8 mouse cellular contexts compared by ENCODE assay signal in the genomic region with DNA sequence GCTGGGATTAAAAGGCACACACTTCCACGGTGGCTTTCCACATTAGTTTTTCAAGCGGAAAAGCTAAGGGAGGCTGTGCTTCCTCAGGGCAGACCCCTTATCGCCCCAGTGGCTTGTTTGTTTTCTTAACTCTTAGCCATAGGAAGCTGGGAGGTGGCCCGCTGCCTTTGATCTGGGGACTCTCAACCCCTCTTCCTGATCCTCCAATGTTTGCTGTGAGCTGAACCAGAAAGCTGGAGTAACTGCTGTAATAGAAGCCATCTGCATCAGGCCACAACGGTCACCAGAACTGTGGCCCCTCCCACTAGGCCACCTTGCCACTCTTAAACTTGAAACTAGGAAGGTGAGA. TPM values are rescaled to one million over a fixed set of nuclear protein-coding genes. Genes with fewer than 3 reads are reported as not detected.
DNase-seq lines count a peak whose midpoint lies in the region; ATAC-seq and TF ChIP-seq lines count a peak whose summit lies in the region.

A gene (plus strand): TSS at position 182 of the 349 bp plus-strand sequence.

- peak within 1 kb of the TSS; percentile 54 for H3K9ac ChIP-seq in lung, embryonic 15.5 days
- peak within 1 kb of the TSS; percentile 67 for H3K9ac ChIP-seq in intestine, postnatal 0 days (ENCODE audit: low read depth, low read length)
- H3K9ac ChIP-seq in neural tube, embryonic 14.5 days (replicated peaks; ENCODE audit: low read depth, low read length): no peak within 1 kb of the TSS

- peaks cover 36% of the 10 kb centered on the region for H3K4me1 ChIP-seq in lung, embryonic 15.5 days
- H3K4me1 ChIP-seq in intestine, postnatal 0 days (replicated peaks; ENCODE audit: control insufficient read depth, insufficient read depth, low read length): no peaks in the 10 kb centered on the region
- H3K4me1 ChIP-seq in neural tube, embryonic 14.5 days (ENCODE audit: control insufficient read depth, insufficient read depth, low read length): no peaks in the 10 kb centered on the region

- peak within 1 kb of the TSS; percentile 95 for H3K27ac ChIP-seq in lung, embryonic 15.5 days
- H3K27ac ChIP-seq in intestine, postnatal 0 days (ENCODE audit: low read depth, low read length): peak within 1 kb of the TSS; percentile 95
- H3K27ac ChIP-seq in neural tube, embryonic 14.5 days (ENCODE audit: low read depth, low read length): no peak within 1 kb of the TSS

- DNase-seq in adrenal gland, postnatal 14 days: no peak
- DNase-seq in adrenal gland, adult 18-20 months (ENCODE audit: low spot score in 2 of 2): no peak
- no peak for DNase-seq in lung, postnatal 4 days
- DNase-seq in right cerebral cortex, postnatal 14 days: no peak
- DNase-seq in layer of hippocampus, adult 18-20 months (ENCODE audit: low spot score in 2 of 2): no peak

- H3K4me3 ChIP-seq in lung, embryonic 15.5 days: peak within 1 kb of the TSS; percentile 46
- H3K4me3 ChIP-seq in intestine, postnatal 0 days (ENCODE audit: low read depth, low read length): peak within 1 kb of the TSS; percentile 64
- H3K4me3 ChIP-seq in neural tube, embryonic 14.5 days (ENCODE audit: low read depth, low read length): no peak within 1 kb of the TSS

- peaks cover 40% of the 10 kb centered on the region for H3K27me3 ChIP-seq in lung, embryonic 15.5 days
- H3K27me3 ChIP-seq in intestine, postnatal 0 days (replicated peaks; ENCODE audit: control insufficient read depth, insufficient read depth, low read length): no peaks in the 10 kb centered on the region
- peaks cover 7% of the 10 kb centered on the region; the same call in 1 of the 2 replicates for H3K27me3 ChIP-seq in neural tube, embryonic 14.5 days (ENCODE audit: control insufficient read depth, insufficient read depth, low read length)

- peak within 1 kb of the TSS; percentile 53 for H3K4me2 ChIP-seq in lung, embryonic 15.5 days
- peak within 1 kb of the TSS; percentile 66 for H3K4me2 ChIP-seq in intestine, postnatal 0 days (replicated peaks; ENCODE audit: low read depth)
- H3K4me2 ChIP-seq in neural tube, embryonic 14.5 days (ENCODE audit: low read depth, low read length): peak within 1 kb of the TSS; percentile 3; the same call in 1 of the 2 replicates

- H3K9me3 ChIP-seq in lung, embryonic 15.5 days: no peaks in the 10 kb centered on the region
- H3K9me3 ChIP-seq in intestine, postnatal 0 days (ENCODE audit: control insufficient read depth): no peaks in the 10 kb centered on the region
- no peaks in the 10 kb centered on the region for H3K9me3 ChIP-seq in neural tube, embryonic 14.5 days (ENCODE audit: control insufficient read depth, low read length)

- no peak for TF ChIP-seq CTCF in intestine, postnatal 0 days (IDR thresholded peaks at IDR 0.05; ENCODE audit: low read depth)

- WGBS in lung, embryonic 15.5 days: 2% methylated on average over 5 of the region's 5 CpGs
- WGBS in intestine, postnatal 0 days: 6% methylated on average over 5 of the region's 5 CpGs
- WGBS in neural tube, embryonic 14.5 days: 20% methylated on average over 5 of the region's 5 CpGs

- H3K36me3 ChIP-seq in lung, embryonic 15.5 days: peaks cover 6% of the 10 kb centered on the region
- H3K36me3 ChIP-seq in intestine, postnatal 0 days (ENCODE audit: control insufficient read depth, insufficient read depth): peaks cover 7% of the 10 kb centered on the region; the same call in 1 of the 2 replicates
- no peaks in the 10 kb centered on the region for H3K36me3 ChIP-seq in neural tube, embryonic 14.5 days (ENCODE audit: control insufficient read depth, insufficient read depth, low read length)

- no peak for ATAC-seq in lung, embryonic 15.5 days (ENCODE audit: borderline replicate concordance, extremely low read depth, low FRiP score, low TSS enrichment)
- ATAC-seq in intestine, postnatal 0 days: no peak
- no peak for ATAC-seq in neural tube, embryonic 14.5 days (ENCODE audit: low read depth)

RNA-seq across cellular contexts. Expression of the gene that starts here (rescaled TPM):
- 0.53 and 10.7 TPM in 2 replicates for total RNA-seq in adrenal gland, postnatal 14 days (2021)
- under 1 TPM; 0.30 to 0.61 TPM for total RNA-seq in adrenal gland, adult 18-20 months (2021)
- polyA plus RNA-seq in lung, embryonic 15.5 days (2015; fragmentation: Nextera tagmentation; extraction: Ambion mirVana): 45.3 and 49.6 TPM in 2 replicates
- polyA plus RNA-seq in intestine, postnatal 0 days (2015; fragmentation: Nextera tagmentation; extraction: Ambion mirVana): 50.2 and 50.7 TPM in 2 replicates
- 0.86 and 0.97 TPM in 2 replicates for polyA plus RNA-seq in neural tube, embryonic 14.5 days (2014; fragmentation: Nextera tagmentation; extraction: Ambion mirVana)
- total RNA-seq in layer of hippocampus, adult 18-20 months (2021): 1 to 10 TPM; 1.2 to 2.1 TPM

Comparison
In these comparisons a context has a peak if more than half of its experiments do, and no peak if none do; other contexts are left out.
1. RNA of the gene that starts here (polyA plus RNA-seq): 50.2 to 50.7 TPM in intestine, postnatal 0 days and 45.3 to 49.6 TPM in lung, embryonic 15.5 days; 0.86 to 0.97 TPM in neural tube, embryonic 14.5 days; every median in the first group is over 10 times any median in the second.
2. H3K4me2 ChIP-seq: peak in every context shown above with its lines; median percentile 66 in intestine, postnatal 0 days; 53 in lung, embryonic 15.5 days; 3 in neural tube, embryonic 14.5 days.